Mouse (Mus musculus): ENCODE data around the gene Fcgr1.
"Not testable (repeated sequence)": the region's sequence is repeated elsewhere in the genome, so short reads cannot be mapped to it uniquely, and the experiment has no call there.

Fcgr1 gene

GRCm38 (mm10) chr3:96327131-96327530 lies 33.4 kb upstream of the Fcgr1 start:
- DNase-seq (ENCODE audit: low spot score) = no peak

DNA sequence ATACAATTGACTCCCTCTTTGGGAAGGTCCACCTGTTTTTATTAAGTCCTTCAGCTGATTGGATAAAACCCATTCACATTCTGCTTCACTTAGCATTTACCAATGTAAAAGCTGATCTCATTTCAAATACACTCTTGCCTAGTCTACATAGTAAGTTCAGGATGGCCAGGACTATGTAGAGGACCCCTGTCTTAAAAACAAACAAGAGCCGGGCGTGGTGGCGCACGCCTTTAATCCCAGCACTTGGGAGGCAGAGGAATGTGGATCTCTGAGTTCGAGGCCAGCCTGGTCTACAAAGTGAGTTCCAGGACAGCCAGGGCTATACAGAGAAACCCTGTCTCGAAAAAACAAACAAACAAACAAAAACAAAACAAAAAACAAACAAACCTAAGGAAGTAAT lies 30.0 kb upstream of the Fcgr1 start:
- not testable (repeated sequence) for DNase-seq (ENCODE audit: low spot score)

DNA sequence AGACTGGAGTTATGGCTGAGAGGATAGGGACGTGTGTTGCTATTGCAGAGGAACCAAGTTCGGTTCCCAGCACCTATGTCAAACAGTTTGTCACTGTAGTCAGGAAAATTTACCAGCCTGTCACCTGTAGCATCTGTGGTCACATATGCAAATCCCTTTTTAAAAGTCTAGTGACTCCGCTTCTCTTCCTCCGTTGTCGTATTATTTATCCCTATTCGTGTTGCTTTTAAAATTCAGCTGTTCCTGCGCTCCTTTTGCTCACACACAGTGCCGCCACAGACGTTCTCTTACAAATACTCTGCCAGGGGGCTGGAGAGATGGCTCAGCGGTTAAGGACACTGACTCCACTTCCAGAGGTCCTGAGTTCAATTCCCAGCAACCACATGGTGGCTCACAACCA lies 28.8 kb upstream of the Fcgr1 start:
- no peak for DNase-seq (ENCODE audit: low spot score)

GRCm38 (mm10) chr3:96321891-96322290 lies 28.1 kb upstream of the Fcgr1 start:
- no peak for DNase-seq (ENCODE audit: low spot score)

- DNase-seq (ENCODE audit: low spot score) = not testable (repeated sequence)
These were observed 26.2 kb upstream of the Fcgr1 start for GRCm38 (mm10) chr3:96320003-96320402.

DNA sequence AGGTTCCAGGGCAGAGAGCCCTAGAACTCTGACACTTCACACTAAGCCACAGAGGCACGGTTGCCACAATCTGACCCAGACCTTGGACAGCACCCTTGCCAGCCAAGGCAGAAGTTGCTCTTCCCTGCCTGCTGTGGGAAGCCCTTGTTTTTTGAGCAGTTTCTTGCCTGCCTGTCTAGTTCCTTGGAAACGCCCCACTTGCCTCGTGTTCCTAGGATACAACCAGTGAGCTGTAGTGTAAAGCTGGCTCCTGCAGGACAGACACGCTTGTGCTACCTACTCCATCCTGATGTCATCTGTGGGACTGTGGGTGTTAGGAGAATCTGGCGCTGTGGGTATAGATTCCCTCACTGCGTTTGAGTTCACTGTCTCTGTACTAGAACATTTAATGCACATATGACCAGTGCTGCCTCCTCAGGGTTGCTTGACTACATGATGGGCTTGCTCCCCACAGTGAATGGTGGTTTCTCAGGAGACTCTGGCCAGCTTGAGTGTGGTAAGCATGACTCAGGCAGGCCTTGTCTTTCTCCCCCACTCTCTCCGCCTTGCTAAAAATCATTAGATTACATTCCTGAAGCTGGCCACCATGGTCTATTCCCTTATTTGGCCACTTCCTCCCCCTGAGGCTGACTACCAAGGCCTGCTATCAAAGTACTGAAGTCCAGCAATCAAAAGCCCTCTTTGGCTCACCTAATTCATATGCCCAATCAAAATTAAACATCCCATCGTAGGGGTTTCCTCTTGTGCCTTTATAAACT lies 18.8 kb upstream of the Fcgr1 start:
- DNase-seq (ENCODE audit: low spot score) = no peak

DNA sequence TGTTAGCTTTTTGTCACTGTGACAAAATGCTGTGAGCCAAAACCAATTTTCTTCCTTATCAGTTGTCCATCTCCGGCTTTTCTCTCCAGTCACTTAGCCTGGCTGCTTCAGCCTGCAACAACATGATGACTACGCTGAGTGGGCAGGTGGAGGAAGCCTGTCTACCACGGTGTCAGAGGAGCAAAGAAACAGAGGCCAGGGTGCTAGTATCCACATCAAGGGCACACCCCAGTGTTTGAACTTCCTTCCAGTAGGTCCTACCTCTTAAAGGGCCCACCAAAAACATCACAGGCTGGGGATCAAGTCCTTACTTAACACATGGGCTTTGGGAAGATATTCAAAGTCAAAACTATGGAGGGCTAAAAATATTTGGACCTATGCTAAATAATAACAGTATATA lies 15.7 kb upstream of the Fcgr1 start:
- DNase-seq (ENCODE audit: low spot score) = no peak

- DNase-seq (ENCODE audit: low spot score) = no peak
These were observed 12.7 kb upstream of the Fcgr1 start for GRCm38 (mm10) chr3:96306506-96306905.

GRCm38 (mm10) chr3:96302076-96302475 lies 8.3 kb upstream of the Fcgr1 start:
- DNase-seq (ENCODE audit: low spot score) = no peak

- no peak for DNase-seq (ENCODE audit: low spot score)
These were observed 7.1 kb upstream of the Fcgr1 start for GRCm38 (mm10) chr3:96300706-96301529.

- no peak for DNase-seq (ENCODE audit: low spot score)
These were observed 5.8 kb upstream of the Fcgr1 start for GRCm38 (mm10) chr3:96299562-96299961.

- no peak for DNase-seq (ENCODE audit: low spot score)
These were observed 4.6 kb upstream of the Fcgr1 start for GRCm38 (mm10) chr3:96298360-96298759.

DNA sequence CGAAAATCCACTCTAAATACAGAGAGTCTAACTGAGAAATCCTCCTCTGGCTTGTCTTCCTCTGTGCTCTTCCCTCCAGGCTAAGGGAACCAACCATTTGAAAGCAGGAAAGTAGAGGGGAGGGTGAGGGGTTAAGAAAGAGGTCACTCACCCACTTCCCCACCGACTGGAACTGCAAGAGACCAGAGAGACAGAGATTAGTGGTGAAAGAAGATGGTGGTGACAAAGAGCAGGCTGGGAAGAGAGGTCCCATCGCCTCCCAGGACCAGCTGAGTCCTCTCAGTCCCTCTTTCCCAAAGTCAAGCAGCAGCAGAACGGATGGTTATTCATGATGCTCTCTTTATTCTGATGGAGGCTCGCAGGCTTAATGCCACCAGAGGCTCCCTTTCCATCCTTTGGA lies 401 bp downstream of the Fcgr1 start:
- no peak for DNase-seq (ENCODE audit: low spot score)

GRCm38 (mm10) chr3:96292641-96293040 lies 1.1 kb downstream of the Fcgr1 start:
- DNase-seq (ENCODE audit: low spot score) = no peak

- not testable (repeated sequence) for DNase-seq (ENCODE audit: low spot score)
These were observed 3.0 kb downstream of the Fcgr1 start for GRCm38 (mm10) chr3:96290727-96291126.

- DNase-seq (ENCODE audit: low spot score) = no peak
These were observed 4.6 kb downstream of the Fcgr1 start for GRCm38 (mm10) chr3:96289201-96289600.

GRCm38 (mm10) chr3:96287334-96287733 lies 6.4 kb downstream of the Fcgr1 start:
- DNase-seq (ENCODE audit: low spot score) = not testable (repeated sequence)

DNA sequence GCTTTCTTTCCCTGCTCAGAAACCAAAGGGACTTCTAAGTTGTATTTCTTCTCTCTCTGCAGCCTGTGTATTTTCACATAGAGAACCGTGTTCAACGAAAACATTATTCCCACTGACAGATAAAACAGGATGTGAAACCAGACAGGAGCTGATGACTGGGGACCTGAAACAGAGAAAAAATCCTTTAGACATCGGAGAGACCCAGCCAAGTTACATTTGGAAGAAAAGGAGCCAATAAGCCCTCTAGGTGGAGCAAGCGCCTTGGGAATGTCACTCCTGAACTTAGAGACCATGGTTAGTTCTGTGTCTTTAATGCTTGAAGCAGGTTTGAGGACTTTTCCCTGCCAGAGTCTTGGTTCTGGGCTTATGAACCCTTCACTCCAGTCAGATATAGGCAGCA lies 9.3 kb downstream of the Fcgr1 start:
- no peak for DNase-seq (ENCODE audit: low spot score)

GRCm38 (mm10) chr3:96280660-96281059 lies 13.1 kb downstream of the Fcgr1 start:
- no peak for DNase-seq (ENCODE audit: low spot score)

DNA sequence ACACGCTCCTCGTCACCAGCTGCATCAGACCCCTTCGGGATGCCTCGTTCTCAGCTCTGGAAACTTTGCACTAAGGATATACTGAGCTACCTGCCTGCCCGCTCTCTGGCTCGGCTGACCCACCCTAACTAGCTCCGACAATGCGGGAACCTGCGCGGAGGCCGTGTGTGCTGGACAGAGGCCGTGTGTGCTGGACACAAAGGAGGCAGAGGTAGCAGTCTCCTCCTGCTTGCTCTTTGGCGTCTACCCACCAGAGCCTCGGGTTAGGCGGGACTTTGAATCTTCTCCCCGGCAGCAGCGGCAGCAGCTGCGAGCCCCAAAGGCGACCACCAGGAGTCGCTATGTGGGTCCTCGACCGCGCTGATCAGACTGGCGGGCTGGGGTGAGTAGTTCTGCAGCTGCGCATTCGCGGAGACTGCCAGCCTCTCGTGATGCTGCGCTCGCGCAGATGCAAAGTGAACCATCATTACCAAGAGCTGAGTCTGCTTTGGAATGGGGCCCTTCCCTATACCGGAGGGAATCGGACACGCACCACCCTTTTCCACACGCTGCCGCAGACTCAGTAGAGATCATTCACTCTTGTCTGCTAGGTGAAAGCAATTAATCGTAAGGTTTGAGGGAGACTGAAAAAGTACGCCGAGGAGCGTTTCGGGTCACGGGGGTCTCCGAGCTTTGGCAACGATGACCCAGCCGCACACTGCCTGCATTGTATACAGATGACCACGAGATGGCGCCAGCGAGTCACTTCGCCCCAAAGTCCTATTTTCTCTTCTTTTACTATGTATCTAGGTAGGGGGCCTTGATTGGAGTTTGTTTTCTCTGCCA lies 15.8 kb downstream of the Fcgr1 start:
- DNase-seq (ENCODE audit: low spot score) = peak; percentile 89

- peak; percentile 30 for DNase-seq (ENCODE audit: low spot score)
These were observed 16.4 kb downstream of the Fcgr1 start for GRCm38 (mm10) chr3:96277428-96277799.

All from ovary, postnatal 36 days (tissue).